Mouse (Mus musculus): Measurements from ENCODE around the gene Ddx52.

Gene Ddx52

DNA sequence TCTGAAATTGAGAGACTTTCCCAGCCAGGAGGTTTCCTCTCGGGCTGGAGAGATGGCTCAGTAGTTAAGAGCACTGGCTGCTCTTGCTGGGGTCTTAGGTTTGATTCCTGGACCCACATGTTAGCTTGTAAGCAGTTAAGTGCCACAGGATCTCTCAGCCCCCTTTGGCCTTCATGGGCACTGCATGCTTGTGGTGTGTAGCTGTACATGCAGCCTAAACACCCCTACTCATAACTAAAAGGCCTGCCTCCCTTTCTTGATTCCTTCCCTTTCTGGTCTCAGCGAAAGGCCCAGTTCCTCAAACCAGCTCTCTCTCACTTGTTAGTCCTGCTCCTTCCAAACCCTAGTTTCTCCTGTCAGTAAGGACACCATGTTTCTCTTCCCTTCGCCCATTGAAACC lies 27.2 kb downstream of the Ddx52 start:
- no peak for DNase-seq

GRCm38 (mm10) chr11:83974561-83975346 lies 32.9 kb downstream of the Ddx52 start:
- no peak for DNase-seq

DNA sequence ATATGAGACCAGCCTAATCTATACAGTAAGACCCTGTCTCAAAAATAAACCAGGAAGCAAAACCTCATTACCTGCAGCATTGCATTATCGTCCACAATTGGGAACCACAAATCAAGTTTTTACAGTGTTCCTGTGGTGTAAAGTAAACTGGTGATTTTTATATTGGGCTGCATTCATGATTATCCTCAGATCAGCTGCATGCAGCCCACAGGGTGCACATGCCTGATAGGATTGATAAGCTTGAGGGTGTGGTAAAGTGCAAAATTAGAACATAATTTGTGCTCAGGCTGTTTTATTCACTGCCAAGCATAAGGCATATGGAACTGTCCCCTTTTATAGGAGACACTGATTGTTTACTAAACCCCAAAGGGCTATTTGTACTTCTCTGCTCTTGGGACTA lies 33.6 kb downstream of the Ddx52 start:
- DNase-seq: no peak

- DNase-seq: no peak
Observed at GRCm38 (mm10) chr11:83976236-83976977, 34.5 kb downstream of the Ddx52 start.

DNA sequence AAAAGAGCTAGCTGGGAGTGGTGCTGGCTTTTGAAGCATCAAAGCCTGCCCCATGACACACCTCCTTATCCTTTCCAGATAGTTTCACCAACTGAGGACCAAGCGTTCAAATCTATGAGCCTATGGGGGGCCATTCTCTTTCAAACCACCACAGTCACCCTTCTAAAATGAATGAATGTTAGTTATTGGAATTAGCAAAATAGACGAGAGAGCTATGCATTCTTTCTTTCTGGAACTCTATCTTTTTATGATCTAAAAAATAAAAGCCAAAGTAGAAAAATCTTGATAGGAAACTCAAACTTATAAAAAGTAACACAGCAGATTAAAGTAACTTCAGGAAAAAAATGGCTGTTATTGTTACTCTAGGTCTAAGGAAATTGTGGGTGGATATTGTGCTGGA lies 35.9 kb downstream of the Ddx52 start:
- DNase-seq: no peak

DNA sequence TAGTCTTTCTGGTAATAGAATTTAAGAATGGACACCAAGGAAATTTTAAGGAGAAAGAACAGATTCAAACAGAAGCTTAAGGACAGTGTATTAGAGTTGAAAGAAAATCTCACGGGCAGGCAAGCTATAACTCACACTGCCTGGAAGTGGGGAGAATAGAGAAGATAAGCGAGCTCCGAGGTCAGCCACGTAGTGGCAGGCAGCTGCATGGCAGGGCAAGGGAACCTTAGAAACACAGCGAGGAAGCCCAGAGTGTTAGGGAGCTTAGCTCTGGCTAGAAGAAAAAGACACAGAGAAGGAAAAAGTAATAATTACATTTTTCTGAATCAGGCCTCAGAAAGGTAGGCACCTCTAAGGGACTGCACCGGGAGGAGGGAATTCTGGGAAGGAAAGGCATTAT lies 38.1 kb downstream of the Ddx52 start:
- no peak for DNase-seq

DNA sequence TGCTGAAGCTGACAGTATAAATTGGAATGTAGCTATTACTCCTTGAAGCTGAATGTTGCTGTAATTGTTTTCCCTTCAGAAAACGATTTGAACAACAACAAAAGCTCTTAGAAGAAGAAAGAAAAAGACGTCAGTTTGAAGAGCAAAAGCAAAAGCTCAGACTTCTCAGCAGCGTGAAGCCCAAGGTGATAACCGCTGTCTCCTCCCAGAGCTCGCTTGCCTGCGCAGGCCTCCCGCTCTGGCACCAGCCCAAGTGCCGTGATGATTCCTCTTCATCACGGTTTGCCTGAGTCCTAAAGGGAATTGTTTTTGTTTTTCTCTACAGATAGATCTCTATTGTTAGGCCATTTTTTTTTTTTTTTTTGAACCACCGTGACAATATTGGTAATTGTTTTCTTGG lies 39.5 kb downstream of the Ddx52 start:
- no peak for DNase-seq

DNA sequence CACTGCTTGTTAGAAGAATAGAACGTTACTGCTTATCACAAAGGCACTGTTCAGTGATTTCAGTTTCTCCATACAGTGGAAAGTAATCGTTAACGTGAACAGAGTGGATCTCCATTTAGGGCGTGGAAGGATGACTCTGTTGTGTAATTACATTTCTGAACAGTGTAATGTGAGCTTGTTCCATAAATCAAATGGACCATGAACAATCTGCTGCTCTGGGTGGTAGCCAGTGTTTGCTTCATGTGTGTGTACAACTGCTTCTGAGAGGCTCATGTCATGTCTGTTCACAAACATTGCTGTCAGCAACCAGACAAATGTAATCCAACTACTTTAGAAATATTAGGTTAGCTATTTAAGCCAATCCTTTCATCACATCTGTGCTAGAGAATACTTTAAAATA lies 49.8 kb downstream of the Ddx52 start:
- peak; percentile 52 for DNase-seq

- no peak for DNase-seq
Observed at GRCm38 (mm10) chr11:83993428-83993827, 51.6 kb downstream of the Ddx52 start.

DNA sequence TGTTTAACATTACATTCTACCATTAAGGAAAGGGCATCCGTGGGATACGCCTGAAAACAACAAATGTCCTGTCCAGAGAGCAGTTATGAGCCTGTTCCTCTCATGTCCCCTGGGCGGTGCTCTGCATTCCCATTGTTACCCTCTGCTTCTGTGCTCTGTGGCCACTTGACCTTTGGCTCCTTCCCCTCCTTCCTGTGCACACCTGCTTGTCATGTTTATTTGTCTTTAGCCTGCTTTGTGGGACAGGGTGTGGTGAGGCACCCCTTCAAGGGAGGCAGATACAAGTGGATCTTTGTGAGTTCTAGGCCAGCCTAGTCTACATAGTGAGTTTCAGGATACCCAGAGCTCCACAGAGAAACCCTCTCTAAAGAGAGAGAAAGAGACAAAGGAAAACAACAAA lies 52.6 kb downstream of the Ddx52 start:
- DNase-seq: no peak

GRCm38 (mm10) chr11:83995535-83995950 lies 53.7 kb downstream of the Ddx52 start:
- no peak for DNase-seq

DNA sequence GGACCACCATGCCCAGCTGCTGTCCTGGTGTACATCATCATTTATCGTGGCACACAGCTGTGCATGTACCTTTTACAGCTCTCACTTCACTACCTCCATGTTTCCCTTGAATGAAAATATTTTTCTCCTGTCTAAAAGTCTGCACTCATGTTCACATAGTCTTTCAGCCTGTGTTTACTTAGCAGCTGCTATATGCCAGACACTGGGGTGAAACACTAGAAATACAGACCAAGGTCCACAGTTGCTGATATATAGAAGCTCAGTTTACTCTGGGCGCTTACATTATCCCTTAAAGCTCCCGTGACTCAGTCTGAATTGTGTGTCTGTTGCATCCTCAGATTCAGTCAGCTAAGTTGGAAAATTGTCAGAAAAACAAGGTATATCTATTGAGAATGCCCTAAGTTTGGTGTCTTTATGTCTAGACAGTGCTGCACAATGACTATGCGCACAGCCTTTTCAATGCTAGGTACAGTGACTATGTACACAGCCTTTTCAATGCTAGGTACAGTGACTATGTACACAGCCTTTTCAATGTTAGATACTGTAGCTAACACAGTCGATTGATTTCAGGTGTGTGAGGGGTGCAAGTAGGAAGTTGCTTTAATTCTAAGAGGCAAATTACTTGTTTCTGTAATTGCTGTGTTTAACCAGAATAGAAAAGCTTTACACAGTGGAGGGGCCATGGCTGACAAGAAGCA lies 55.5 kb downstream of the Ddx52 start:
- no peak for DNase-seq

- no peak for DNase-seq
Observed at GRCm38 (mm10) chr11:83998993-83999392, 57.1 kb downstream of the Ddx52 start.

GRCm38 (mm10) chr11:83999411-83999915 lies 57.6 kb downstream of the Ddx52 start:
- DNase-seq: no peak

DNA sequence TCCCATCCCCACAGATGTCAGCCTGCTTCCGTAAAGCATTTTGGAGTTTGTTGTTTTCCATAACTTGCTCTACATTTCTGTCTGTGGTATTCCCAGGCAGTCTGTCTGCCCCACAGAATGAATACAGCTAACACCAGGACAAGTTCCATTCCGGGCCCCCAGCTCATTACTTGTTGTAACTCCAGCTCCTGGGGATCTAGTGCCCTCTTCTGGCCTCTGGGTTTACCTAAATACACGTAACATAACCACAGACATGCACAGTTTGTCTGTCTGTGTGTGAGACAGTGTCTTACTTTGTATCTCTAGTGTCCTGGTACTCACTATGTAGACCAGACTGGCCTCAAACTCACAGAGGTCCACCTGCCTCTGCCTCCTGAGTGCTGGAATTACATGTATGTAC lies 59.4 kb downstream of the Ddx52 start:
- DNase-seq: no peak

DNA sequence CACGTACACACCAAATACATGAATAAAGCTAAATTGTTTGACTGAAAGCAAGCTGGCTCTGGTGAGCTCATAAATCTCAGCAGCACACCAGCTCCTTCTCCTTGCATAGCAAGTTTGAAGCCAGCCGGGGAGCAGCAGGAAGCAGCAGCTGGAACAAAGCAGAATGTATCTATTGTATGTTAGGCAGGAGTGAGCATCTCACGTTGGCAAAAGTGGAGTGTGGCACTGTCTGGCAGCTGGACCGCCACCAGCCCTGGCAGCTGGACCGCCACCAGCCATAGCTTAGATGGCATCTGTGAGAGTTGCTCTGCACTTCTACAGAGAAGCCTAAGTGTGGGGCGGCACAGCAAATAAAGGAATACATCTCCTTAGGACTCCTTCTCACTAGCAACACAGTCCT lies 62.1 kb downstream of the Ddx52 start:
- no peak for DNase-seq

DNA sequence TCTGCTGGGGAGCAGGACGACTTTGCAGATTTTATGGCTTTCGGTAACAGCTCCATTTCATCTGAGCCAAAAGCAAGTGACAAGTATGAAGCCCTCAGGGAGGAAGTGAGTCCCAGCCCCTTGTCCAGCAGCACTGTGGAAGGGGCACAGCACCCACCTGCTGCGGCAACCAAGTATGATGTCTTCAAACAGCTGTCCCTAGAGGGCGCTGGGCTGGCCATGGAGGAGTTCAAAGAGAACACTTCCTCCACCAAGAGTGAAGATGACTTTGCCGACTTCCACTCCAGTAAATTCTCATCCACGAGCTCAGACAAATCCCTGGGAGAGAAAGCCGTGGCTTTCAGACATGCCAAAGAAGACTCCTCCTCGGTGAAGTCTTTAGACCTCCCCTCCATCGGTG lies 67.1 kb downstream of the Ddx52 start:
- DNase-seq: no peak

DNA sequence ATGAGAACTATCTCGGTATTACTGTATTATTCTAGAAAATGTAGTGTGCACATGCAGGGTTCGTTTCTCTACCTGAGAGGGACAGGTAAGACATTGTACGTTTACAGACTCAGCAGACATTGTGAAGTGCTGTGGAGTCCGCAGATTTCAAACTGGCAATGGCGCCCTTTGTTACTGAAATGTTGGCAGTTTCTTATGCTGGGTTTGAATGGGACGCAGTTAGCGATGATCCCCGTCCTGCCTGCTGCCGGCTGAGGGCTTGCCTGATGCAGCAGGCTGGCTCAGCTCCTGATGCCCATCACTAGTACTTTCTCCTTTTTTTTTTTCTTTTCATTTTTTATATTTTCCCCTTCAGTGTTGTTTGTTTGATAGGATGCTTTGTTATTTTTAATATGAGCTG lies 68.5 kb downstream of the Ddx52 start:
- DNase-seq: no peak

- DNase-seq: no peak
Observed at GRCm38 (mm10) chr11:84011050-84011449, 69.2 kb downstream of the Ddx52 start.

- DNase-seq: no peak
Observed at GRCm38 (mm10) chr11:84011576-84011975, 69.7 kb downstream of the Ddx52 start.
